Mouse (Mus musculus) urinary bladder, postnatal 36 days (tissue): ENCODE measurements around the gene Inip.
A peak's percentile ranks its signal among the peaks of the same experiment; 100 is the strongest.

ENCODE experiments used
- DNase-seq, 2 experiments: peaks; one replicate each; pipeline ENCODE4 v3.0.0; 2022; ENCODE audit warnings: low spot score in 2 of 2, mixed read lengths in 1 of 2

The Inip gene

GRCm38 (mm10) chr4:59801489-59801888, at the start of gene Inip:
Gene Inip (minus strand): TSS chr4:59801589.
- no peak for DNase-seq

GRCm38 (mm10) chr4:59850181-59850580, 48.8 kb upstream of the Inip start:
- peak; percentile 65 to 76 for DNase-seq

DNA sequence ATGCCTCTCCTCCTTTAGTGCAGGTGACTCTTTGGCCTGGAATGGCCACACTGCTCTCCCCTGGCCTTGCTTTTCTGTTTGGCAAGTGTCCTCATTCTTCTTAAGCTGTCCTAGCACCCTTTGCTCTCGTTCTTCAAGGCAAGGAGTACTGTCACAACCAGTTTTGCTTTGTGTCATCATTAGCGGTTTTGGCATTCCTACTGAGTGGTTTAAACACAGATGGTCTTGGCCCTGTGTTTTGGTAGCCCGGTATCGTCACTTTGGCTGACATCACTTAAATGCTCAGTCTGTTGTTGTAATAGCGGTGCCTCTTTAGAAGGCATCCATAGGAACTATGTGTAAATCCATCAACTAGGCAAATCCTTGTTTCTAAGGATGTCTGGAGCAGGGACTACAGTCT, 46.1 kb upstream of the Inip start:
- DNase-seq = no peak

DNA sequence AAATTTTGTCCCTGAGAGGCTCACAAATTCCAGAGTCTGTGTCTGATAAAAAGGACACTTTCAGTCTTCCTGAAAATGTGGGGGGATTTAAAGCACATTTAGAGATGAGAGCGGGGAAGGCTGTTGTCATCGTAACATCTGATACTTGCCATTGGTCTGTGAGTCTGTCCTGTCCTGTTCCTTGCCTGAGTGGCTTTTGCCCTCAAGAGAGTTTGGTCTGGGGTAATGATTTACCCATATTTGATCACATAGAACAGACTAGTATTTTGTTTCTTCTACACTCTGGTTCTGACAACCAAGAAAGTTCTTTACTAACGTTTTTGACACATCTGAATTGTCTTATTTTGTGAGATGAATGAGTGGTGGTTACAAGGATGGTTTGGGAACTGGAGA, 43.9 kb upstream of the Inip start:
- DNase-seq = no peak

DNA sequence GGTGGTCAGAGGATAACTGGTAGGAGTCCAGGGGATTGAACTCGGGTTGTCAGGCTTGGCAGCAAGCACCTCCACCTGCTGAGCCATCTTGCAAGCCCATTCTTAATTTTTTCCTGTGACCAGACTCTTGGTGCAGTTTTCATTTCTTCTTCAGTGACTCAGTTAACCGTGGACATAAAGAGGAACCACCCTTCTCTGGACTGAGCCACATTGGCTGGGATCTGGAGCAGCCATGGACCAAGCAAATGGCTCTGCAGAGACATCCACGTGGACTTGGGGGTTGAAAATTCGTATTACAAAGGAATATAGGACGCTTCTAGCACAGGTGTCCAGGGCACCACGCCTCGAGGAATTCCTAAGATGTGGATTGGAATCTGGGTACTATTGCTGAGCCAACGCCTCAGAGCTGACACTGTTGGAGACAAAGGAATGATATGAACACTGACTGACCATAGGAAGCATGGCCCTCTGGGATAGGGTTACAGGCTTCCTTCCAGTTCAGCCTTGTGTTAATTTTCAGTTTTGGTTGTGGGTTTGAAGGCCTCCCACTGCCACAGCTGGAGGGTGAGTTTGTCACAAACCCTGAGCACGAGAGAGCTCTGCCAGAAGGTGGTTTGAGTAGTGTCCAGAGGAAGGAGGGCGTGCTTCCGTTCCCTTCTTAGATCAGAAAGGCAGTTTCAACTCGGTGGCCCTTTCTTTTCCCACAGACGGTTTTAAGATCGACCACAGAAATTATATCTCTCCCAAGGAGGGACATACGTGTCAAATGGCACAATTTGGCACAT, 43.3 kb upstream of the Inip start:
- DNase-seq = no peak

- DNase-seq = peak in 1 of 2 experiments; percentile 20
Observed at GRCm38 (mm10) chr4:59837659-59838058, 36.3 kb upstream of the Inip start.

DNA sequence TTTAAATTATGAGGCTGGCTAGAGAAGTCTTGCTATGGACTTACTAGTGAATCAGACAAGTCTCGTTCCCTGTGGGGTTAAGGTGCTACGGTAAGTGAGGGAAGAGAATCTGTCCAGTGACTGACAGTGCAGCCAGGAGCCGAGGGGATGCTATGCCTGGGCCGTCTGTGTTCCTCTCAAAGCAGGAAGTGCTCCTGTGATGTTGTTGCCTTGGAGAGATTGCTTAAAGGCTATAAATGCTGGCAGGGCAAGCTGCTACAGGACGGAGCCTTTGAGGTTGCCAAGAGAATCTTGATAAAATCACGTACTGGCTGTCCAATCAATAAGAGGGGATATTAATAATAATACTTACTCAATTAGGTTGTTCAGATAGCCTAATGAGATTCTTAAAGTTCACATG, 31.4 kb upstream of the Inip start:
- peak in 1 of 2 experiments; percentile 19 for DNase-seq

DNA sequence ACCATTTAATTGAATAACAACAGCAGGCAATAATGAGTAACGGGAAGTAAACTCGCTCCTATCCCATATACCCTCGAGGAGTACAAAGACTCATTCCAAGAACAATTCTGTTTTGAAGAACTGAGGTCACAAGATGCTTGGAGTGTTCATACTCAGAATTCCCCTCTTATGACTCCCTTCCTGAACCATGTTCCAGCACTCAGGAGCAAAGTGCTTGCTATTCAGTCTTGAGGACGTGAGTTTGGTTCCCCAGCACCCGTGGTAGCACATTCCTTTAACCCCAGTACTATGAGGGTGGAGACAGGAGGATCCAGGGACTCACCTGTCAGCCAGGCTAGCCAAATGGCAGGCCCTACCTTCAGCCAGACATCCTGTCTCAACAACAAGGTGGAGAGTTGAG, 29.6 kb upstream of the Inip start:
- DNase-seq = no peak

DNA sequence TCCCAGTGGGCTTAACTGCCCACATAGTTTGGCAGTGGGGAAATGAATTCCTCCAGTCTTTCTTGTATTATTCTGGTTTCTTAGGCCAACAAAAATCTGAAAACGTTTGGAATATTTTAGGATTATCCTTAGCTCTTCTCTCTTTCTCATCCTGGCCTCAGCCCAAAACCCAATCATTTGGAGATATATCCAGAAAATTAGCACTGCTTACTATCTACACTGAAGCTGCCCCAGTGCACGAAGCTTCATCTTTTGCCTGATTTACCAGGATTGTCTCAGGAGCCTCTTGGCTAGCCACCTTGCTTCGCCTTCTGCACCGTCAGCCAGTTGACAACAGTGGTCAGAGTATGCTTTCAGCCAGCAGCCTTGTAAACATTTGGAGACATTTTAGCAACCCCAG, 27.7 kb upstream of the Inip start:
- DNase-seq = no peak

GRCm38 (mm10) chr4:59826381-59826780, 25.0 kb upstream of the Inip start:
- no peak for DNase-seq

DNA sequence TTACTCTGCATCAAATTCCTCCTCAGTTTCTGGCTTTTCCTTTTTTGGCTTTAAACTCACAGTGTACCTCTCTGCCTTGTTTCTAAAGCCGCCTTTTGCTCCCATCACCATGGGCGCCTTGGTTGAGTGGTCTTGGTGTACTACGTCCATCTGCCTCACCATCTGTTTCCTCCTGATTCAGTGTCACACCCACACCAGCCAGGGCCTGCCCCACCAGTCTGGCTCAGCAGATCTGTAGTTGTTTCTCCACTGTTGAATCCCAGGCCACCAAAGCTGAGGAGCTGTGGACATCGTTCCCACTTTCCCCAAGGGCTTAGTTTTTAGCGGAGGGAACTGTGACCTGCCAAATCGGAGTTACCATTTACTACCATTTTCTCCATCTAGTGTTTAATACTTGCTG, 24.2 kb upstream of the Inip start:
- DNase-seq = no peak

- DNase-seq = no peak
Observed at GRCm38 (mm10) chr4:59824860-59825259, 23.5 kb upstream of the Inip start.

GRCm38 (mm10) chr4:59823470-59823869, 22.1 kb upstream of the Inip start:
- peak in 1 of 2 experiments; percentile 41 for DNase-seq

GRCm38 (mm10) chr4:59822119-59822518, 20.7 kb upstream of the Inip start:
- DNase-seq = no peak

GRCm38 (mm10) chr4:59821516-59821915, 20.1 kb upstream of the Inip start:
- DNase-seq = no peak

- DNase-seq = no peak
Observed at GRCm38 (mm10) chr4:59819477-59820022, 18.2 kb upstream of the Inip start.

DNA sequence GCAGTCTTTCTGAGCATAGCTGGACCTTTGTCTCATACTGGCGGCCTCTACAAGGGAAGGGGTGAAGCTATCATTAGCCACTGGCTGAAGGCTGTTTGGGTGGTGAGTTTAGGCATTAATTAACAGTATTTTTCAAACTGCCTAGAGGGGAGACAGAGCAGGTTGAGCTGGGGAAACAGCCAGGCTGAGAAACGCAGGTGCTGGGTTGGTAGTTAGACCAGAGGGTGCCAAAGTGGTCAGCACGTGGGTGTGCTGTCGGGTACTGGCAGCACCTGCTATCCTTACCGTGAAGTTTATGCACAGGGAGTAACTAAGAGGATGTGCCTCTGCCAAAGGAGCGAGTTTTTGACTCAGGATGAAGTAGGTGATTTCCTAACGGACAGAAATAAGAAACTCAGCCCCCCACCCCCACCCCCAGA, 17.7 kb upstream of the Inip start:
- DNase-seq = no peak

DNA sequence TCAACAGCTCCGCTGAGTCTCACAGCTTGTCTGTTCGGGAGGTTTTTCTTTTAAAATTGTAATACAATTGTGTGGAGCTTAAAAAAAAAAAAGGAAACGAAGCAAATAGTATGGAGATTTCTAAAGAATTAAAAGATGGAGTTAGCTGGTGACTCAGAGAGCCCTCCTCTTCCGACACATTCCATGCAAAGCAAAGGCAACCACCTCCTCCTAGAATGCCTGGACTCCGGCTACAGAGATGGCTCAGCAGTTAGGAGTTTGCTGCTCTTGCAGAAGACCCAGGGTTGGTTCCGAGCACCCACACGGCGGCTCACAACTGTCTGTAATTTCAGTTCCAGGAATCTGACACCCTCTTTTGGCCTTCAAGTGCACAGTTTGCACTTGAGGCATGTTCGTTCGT, 17.1 kb upstream of the Inip start:
- DNase-seq = no peak

GRCm38 (mm10) chr4:59817790-59818189, 16.4 kb upstream of the Inip start:
- DNase-seq = no peak

GRCm38 (mm10) chr4:59816477-59816876, 15.1 kb upstream of the Inip start:
- no peak for DNase-seq

- DNase-seq = no peak
Observed at GRCm38 (mm10) chr4:59816016-59816415, 14.6 kb upstream of the Inip start.

DNA sequence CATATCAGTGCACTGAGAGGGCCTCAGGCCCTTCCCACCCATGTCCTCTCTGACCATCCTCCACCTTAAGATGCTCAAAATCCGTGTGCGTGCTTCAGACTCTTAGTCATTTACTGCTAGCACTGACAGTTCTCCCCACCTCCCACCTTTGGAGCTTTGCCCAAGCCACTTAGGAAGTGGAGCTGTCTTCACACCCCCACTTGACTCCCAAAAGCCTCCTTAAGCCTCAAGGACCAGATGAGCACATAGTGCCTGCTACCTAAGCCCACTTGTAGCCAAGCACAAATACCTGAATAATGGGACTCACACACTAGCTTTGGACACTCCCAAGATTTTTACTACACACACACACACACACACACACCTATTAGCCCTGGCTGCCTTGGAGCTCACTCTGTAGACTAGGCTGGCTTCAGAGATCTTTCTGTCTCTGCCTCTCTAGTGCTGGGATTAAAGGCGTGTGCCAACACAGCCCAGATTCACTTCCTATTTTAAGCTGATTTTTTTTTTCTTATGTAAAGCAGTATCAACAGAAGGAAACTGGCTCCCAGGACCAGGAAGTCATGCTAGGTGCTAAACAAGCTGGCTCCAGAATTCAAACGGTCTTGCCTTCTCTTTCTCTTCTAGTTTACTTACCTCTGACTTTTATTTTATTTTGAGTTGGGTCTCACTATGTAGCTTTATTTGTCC, 13.9 kb upstream of the Inip start:
- DNase-seq = no peak

GRCm38 (mm10) chr4:59814094-59814493, 12.7 kb upstream of the Inip start:
- no peak for DNase-seq
